Mouse (Mus musculus): ENCODE results near the gene Hist1h4c.

Hist1h4c gene

GRCm38 (mm10) chr13:23696061-23696474 lies 2.2 kb downstream of the Hist1h4c start:
- no peak for DNase-seq (ENCODE audit: low read depth, low spot score)

- no peak for DNase-seq (ENCODE audit: low read depth, low spot score)
Measured at GRCm38 (mm10) chr13:23695514-23695913, 2.7 kb downstream of the Hist1h4c start, which contains the start of gene Hist1h1t. Hist1h1t (plus strand) TSS chr13:23695814.

- DNase-seq (ENCODE audit: low read depth, low spot score), result no peak
Measured at GRCm38 (mm10) chr13:23694956-23695355, 3.3 kb downstream of the Hist1h4c start.

GRCm38 (mm10) chr13:23693856-23694440 lies 4.3 kb downstream of the Hist1h4c start:
- DNase-seq (ENCODE audit: low read depth, low spot score), result no peak

GRCm38 (mm10) chr13:23689459-23689858 lies 8.8 kb downstream of the Hist1h4c start:
- no peak for DNase-seq (ENCODE audit: low read depth, low spot score)

- no peak for DNase-seq (ENCODE audit: low read depth, low spot score)
Measured at GRCm38 (mm10) chr13:23688956-23689355, 9.3 kb downstream of the Hist1h4c start.

- no peak for DNase-seq (ENCODE audit: low read depth, low spot score)
Measured at GRCm38 (mm10) chr13:23687907-23688306, 10.3 kb downstream of the Hist1h4c start.

- DNase-seq (ENCODE audit: low read depth, low spot score), result no peak
Measured at GRCm38 (mm10) chr13:23687181-23687580, 11.1 kb downstream of the Hist1h4c start.

GRCm38 (mm10) chr13:23685966-23686365 lies 12.3 kb downstream of the Hist1h4c start:
- no peak for DNase-seq (ENCODE audit: low read depth, low spot score)

- peak; percentile 39 for DNase-seq (ENCODE audit: low read depth, low spot score)
Measured at GRCm38 (mm10) chr13:23685121-23685861, 13.0 kb downstream of the Hist1h4c start.

GRCm38 (mm10) chr13:23684295-23684945 lies 13.8 kb downstream of the Hist1h4c start:
- peak; percentile 88 for DNase-seq (ENCODE audit: low read depth, low spot score)

- DNase-seq (ENCODE audit: low read depth, low spot score), result peak; percentile 95
Measured at GRCm38 (mm10) chr13:23683755-23684281, 14.4 kb downstream of the Hist1h4c start, which contains the start of the genes Hist1h2ac and Hist1h2bc. Hist1h2ac (minus strand) TSS chr13:23683948. Hist1h2bc (plus strand) TSS chr13:23684199.

GRCm38 (mm10) chr13:23682947-23683754 lies 15.1 kb downstream of the Hist1h4c start:
- DNase-seq (ENCODE audit: low read depth, low spot score), result peak; percentile 23

- no peak for DNase-seq (ENCODE audit: low read depth, low spot score)
Measured at GRCm38 (mm10) chr13:23682623-23682946, 15.7 kb downstream of the Hist1h4c start.

GRCm38 (mm10) chr13:23681990-23682582 lies 16.2 kb downstream of the Hist1h4c start:
- no peak for DNase-seq (ENCODE audit: low read depth, low spot score)

GRCm38 (mm10) chr13:23662536-23662935 lies 35.7 kb downstream of the Hist1h4c start:
- no peak for DNase-seq (ENCODE audit: low read depth, low spot score)

- no peak for DNase-seq (ENCODE audit: low read depth, low spot score)
Measured at GRCm38 (mm10) chr13:23659636-23660366, 38.5 kb downstream of the Hist1h4c start.
